ENCODE assay signal across 19 mouse cellular contexts in the genomic region with DNA sequence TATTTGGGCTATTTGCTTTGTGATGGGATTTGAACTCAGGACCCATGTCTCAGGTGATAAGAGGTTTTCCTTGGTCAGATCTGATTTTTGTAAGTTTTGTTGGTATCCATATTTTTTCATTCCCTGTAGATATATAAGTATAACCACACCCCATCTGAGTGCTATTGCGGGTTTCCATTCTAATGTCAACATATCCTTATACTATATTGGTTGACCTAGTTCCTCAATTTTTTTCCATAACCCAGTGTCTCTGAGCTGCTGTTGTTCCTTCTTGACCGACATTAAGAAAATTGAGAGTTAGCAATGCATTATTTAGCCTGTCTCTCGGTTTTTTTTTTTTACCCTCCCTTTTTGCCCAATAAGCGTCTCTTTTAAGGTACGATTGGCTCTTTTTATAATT. TPM values are rescaled to one million over a fixed set of nuclear protein-coding genes. Genes with fewer than 3 reads are reported as not detected.
"Had no signal": no experiment of that assay in that cellular context is flagged by ENCODE, and none has a peak within 500 bp of the region (broad histone marks: within the 10 kb centered on the region; RNA-seq: fewer than 3 reads in every experiment).

No protein-coding gene starts in this region.

- DNase-seq: liver, postnatal 0 days; lung, adult 2 months; lung, postnatal 14 days; lung, postnatal 36 days; right cerebral cortex, postnatal 14 days; thymus, adult 2 months; thymus, postnatal 25 days had no signal

- ATAC-seq: liver, postnatal 0 days; lung, postnatal 0 days; midbrain, embryonic 13.5 days; midbrain, embryonic 15.5 days had no signal

- H3K27ac ChIP-seq: liver, embryonic 15.5 days; lung, embryonic 15.5 days; macrophage; midbrain, embryonic 13.5 days; midbrain, embryonic 15.5 days; neural tube, embryonic 12.5 days; stomach, embryonic 15.5 days; stomach, postnatal 0 days had no signal

- H3K4me3 ChIP-seq: liver, embryonic 15.5 days; lung, embryonic 15.5 days; megakaryocyte, embryonic 14.5 days; midbrain, embryonic 13.5 days; midbrain, embryonic 15.5 days; neural tube, embryonic 12.5 days; stomach, embryonic 15.5 days had no signal

RNA-seq across cellular contexts. Expression of a gene that starts 16.5 kb away (rescaled TPM):
- total RNA-seq: monocyte, adult 5-6 weeks; neutrophil, adult 5-6 weeks had no signal
